Mouse (Mus musculus) liver, embryonic 11.5 days (tissue): ENCODE data around the gene Emc8. TPM values are rescaled to one million over a fixed set of nuclear protein-coding genes. Genes with fewer than 3 reads are reported as not detected.
"Not testable (repeated sequence)": the region's sequence is repeated elsewhere in the genome, so short reads cannot be mapped to it uniquely, and the experiment has no call there.

ENCODE experiments used
- ATAC-seq: fragments of 200-750 bp; cut with Nextera tagmentation; replicated peaks from 2 replicates; pipeline ENCODE4 v1.8.0; 2017; ENCODE audit warnings: moderate number of reproducible peaks, mild to moderate bottlenecking, moderate TSS enrichment, moderate library complexity; ENCODE audit not compliant: low FRiP score
- DNase-seq: peaks from one replicate; pipeline ENCODE4 v3.0.0-alpha.2; 2017; ENCODE audit warnings: low spot score
- H3K27ac ChIP-seq: fragments of 300-500 bp; sonication (generic); 2 replicates; pipeline ENCODE4 v1.5.1; 2014; ENCODE audit warnings: mild to moderate bottlenecking, low read depth, low read length, control low read depth
- H3K27me3 ChIP-seq: fragments of 300-500 bp; sonication (generic); replicated peaks from 2 replicates; pipeline ENCODE4 v1.6.1; 2014; ENCODE audit warnings: low read length, mixed read lengths; ENCODE audit not compliant: control insufficient read depth, insufficient read depth
- H3K36me3 ChIP-seq: fragments of 300-500 bp; sonication (generic); 2 replicates; pipeline ENCODE4 v1.6.1; 2014; ENCODE audit warnings: mild to moderate bottlenecking, low read length, moderate library complexity, mixed read lengths; ENCODE audit not compliant: control insufficient read depth, insufficient read depth
- H3K4me1 ChIP-seq: fragments of 300-500 bp; sonication (generic); replicated peaks from 2 replicates; pipeline ENCODE4 v1.6.1; 2014; ENCODE audit warnings: low read length, mixed read lengths; ENCODE audit not compliant: control insufficient read depth, insufficient read depth
- H3K4me2 ChIP-seq: fragments of 300-500 bp; sonication (generic); 2 replicates; pipeline ENCODE4 v1.6.1; 2014; ENCODE audit warnings: mild to moderate bottlenecking, control low read depth, moderate library complexity
- H3K4me3 ChIP-seq: fragments of 300-500 bp; sonication (generic); 2 replicates; pipeline ENCODE4 v1.5.1; 2014; ENCODE audit warnings: low read depth, low read length, control low read depth
- H3K9ac ChIP-seq: fragments of 300-500 bp; sonication (generic); 2 replicates; pipeline ENCODE4 v1.6.1; 2014; ENCODE audit warnings: low read depth, low read length, control low read depth
- H3K9me3 ChIP-seq: fragments of 300-500 bp; sonication (generic); 2 replicates; pipeline ENCODE4 v1.6.1; 2016; ENCODE audit warnings: low read length, inconsistent platforms, mixed read lengths; ENCODE audit not compliant: control insufficient read depth
- WGBS: fragments of 180-500 bp; shearing (Covaris S2); extraction: QIAGEN DNeasy Blood & Tissue Kit; methylation state at CpG from one replicate; pipeline ENCODE4 v1.1.7; 2014; 5-methylcytosine and 5-hydroxymethylcytosine counted together
- polyA plus RNA-seq: library from polyadenylated mRNA; unstranded; fragments of >200 nt; fragmentation: Nextera tagmentation; extraction: Ambion mirVana; gene quantifications from 2 replicates; pipeline ENCODE4 v1.2.1, GENCODE M21; 2014

The Emc8 gene
- polyA plus RNA-seq, 1 experiment from 2014 or later = 295 TPM

- H3K36me3 ChIP-seq = no peaks in the 10 kb centered on the region
- no peak overlapping the region for H3K4me3 ChIP-seq
- H3K9ac ChIP-seq = no peak overlapping the region
- H3K4me2 ChIP-seq = no peak overlapping the region
- no peaks in the 10 kb centered on the region for H3K9me3 ChIP-seq
- peaks cover 14% of the 10 kb centered on the region for H3K4me1 ChIP-seq
- 76% methylated on average over 10 of the region's 10 CpGs for WGBS
- DNase-seq = no peak
- no peak for ATAC-seq
- no peaks in the 10 kb centered on the region for H3K27me3 ChIP-seq
- H3K27ac ChIP-seq = no peak overlapping the region
These were observed 12.7 kb upstream of the Emc8 start for GRCm38 (mm10) chr8:120681113-120681512.

GRCm38 (mm10) chr8:120680405-120680804 is 12.0 kb upstream of the Emc8 start:
- H3K4me2 ChIP-seq, ATAC-seq, H3K36me3 ChIP-seq, DNase-seq, H3K9ac ChIP-seq, H3K9me3 ChIP-seq, H3K27ac ChIP-seq, H3K4me3 ChIP-seq, H3K27me3 ChIP-seq: not testable (repeated sequence)
- H3K4me1 ChIP-seq = peaks cover 14% of the 10 kb centered on the region
- WGBS = 51% methylated on average over 7 of the region's 7 CpGs

GRCm38 (mm10) chr8:120679629-120680387 is 11.4 kb upstream of the Emc8 start:
- 23% methylated on average over 11 of the region's 11 CpGs for WGBS
- no peaks in the 10 kb centered on the region for H3K9me3 ChIP-seq
- H3K27ac ChIP-seq = no peak overlapping the region
- peaks cover 14% of the 10 kb centered on the region for H3K4me1 ChIP-seq
- H3K9ac ChIP-seq = no peak overlapping the region
- no peak for DNase-seq
- no peaks in the 10 kb centered on the region for H3K27me3 ChIP-seq
- H3K4me3 ChIP-seq = no peak overlapping the region
- no peak overlapping the region for H3K4me2 ChIP-seq
- peak; percentile 69 for ATAC-seq
- no peaks in the 10 kb centered on the region for H3K36me3 ChIP-seq

GRCm38 (mm10) chr8:120678447-120678846 is 10.1 kb upstream of the Emc8 start:
- H3K36me3 ChIP-seq = peaks cover 4% of the 10 kb centered on the region
- H3K4me2 ChIP-seq = no peak overlapping the region
- peak; percentile 79 for DNase-seq
- no peaks in the 10 kb centered on the region for H3K9me3 ChIP-seq
- H3K9ac ChIP-seq = no peak overlapping the region
- no peak overlapping the region for H3K27ac ChIP-seq
- ATAC-seq = 0 out of 2 replicates have a peak, but pooled peaks have one; percentile 13
- H3K4me3 ChIP-seq = no peak overlapping the region
- 14% methylated on average over 10 of the region's 10 CpGs for WGBS
- H3K4me1 ChIP-seq = peaks cover 8% of the 10 kb centered on the region
- no peaks in the 10 kb centered on the region for H3K27me3 ChIP-seq

GRCm38 (mm10) chr8:120675718-120676117 is 7.3 kb upstream of the Emc8 start:
- H3K4me2 ChIP-seq = no peak overlapping the region
- no peak overlapping the region for H3K27ac ChIP-seq
- ATAC-seq (no peak), DNase-seq (no peak)
- H3K27me3 ChIP-seq = no peaks in the 10 kb centered on the region
- no peak overlapping the region for H3K4me3 ChIP-seq
- peaks cover 11% of the 10 kb centered on the region for H3K4me1 ChIP-seq
- H3K36me3 ChIP-seq = peaks cover 26% of the 10 kb centered on the region
- no peaks in the 10 kb centered on the region for H3K9me3 ChIP-seq
- H3K9ac ChIP-seq = no peak overlapping the region
- 78% methylated on average over 8 of the region's 8 CpGs for WGBS

GRCm38 (mm10) chr8:120673298-120673697 is 4.9 kb upstream of the Emc8 start:
- peaks cover 10% of the 10 kb centered on the region for H3K4me1 ChIP-seq
- no peak for ATAC-seq
- H3K9ac ChIP-seq = no peak overlapping the region
- DNase-seq = no peak
- H3K27me3 ChIP-seq = no peaks in the 10 kb centered on the region
- H3K4me2 ChIP-seq = no peak overlapping the region
- H3K36me3 ChIP-seq = peaks cover 34% of the 10 kb centered on the region
- H3K4me3 ChIP-seq = no peak overlapping the region
- no peak overlapping the region for H3K27ac ChIP-seq
- H3K9me3 ChIP-seq = no peaks in the 10 kb centered on the region
- 94% methylated on average over 7 of the region's 7 CpGs for WGBS

GRCm38 (mm10) chr8:120672626-120673229 is 4.4 kb upstream of the Emc8 start:
- peaks cover 10% of the 10 kb centered on the region for H3K4me1 ChIP-seq
- H3K4me2 ChIP-seq = no peak overlapping the region
- no peak overlapping the region for H3K27ac ChIP-seq
- no peak for DNase-seq
- H3K9ac ChIP-seq = no peak overlapping the region
- WGBS = 89% methylated on average over 16 of the region's 16 CpGs
- ATAC-seq = no peak
- no peak overlapping the region for H3K4me3 ChIP-seq
- H3K9me3 ChIP-seq = no peaks in the 10 kb centered on the region
- H3K36me3 ChIP-seq = peaks cover 34% of the 10 kb centered on the region
- H3K27me3 ChIP-seq = no peaks in the 10 kb centered on the region

GRCm38 (mm10) chr8:120671775-120672174 is 3.4 kb upstream of the Emc8 start:
- H3K27ac ChIP-seq = no peak overlapping the region
- H3K4me2 ChIP-seq = no peak overlapping the region
- 82% methylated on average over 6 of the region's 6 CpGs for WGBS
- peaks cover 34% of the 10 kb centered on the region for H3K36me3 ChIP-seq
- ATAC-seq (no peak), DNase-seq (no peak)
- H3K27me3 ChIP-seq = no peaks in the 10 kb centered on the region
- H3K4me3 ChIP-seq = no peak overlapping the region
- no peaks in the 10 kb centered on the region for H3K9me3 ChIP-seq
- H3K9ac ChIP-seq = no peak overlapping the region
- H3K4me1 ChIP-seq = peaks cover 13% of the 10 kb centered on the region
